Mouse (Mus musculus) heart, adult 2 months (tissue): ENCODE results near the gene Gm21188.
"Not testable (repeated sequence)": the region's sequence is repeated elsewhere in the genome, so short reads cannot be mapped to it uniquely, and the experiment has no call there.

ENCODE experiments used
- CTCF ChIP-seq: fragments of 200-600 bp; IDR thresholded peaks from 2 replicates; pipeline ENCODE4 v1.8.1; 2022; ENCODE audit warnings: antibody characterized with exemption, mild to moderate bottlenecking, moderate library complexity
- EP300 ChIP-seq: fragments of 200-500 bp; IDR thresholded peaks from 2 replicates; pipeline ENCODE4 v1.6.1; 2011; ENCODE audit warnings: low read depth, low read length, control low read depth; ENCODE audit not compliant: insufficient read depth

DNA sequence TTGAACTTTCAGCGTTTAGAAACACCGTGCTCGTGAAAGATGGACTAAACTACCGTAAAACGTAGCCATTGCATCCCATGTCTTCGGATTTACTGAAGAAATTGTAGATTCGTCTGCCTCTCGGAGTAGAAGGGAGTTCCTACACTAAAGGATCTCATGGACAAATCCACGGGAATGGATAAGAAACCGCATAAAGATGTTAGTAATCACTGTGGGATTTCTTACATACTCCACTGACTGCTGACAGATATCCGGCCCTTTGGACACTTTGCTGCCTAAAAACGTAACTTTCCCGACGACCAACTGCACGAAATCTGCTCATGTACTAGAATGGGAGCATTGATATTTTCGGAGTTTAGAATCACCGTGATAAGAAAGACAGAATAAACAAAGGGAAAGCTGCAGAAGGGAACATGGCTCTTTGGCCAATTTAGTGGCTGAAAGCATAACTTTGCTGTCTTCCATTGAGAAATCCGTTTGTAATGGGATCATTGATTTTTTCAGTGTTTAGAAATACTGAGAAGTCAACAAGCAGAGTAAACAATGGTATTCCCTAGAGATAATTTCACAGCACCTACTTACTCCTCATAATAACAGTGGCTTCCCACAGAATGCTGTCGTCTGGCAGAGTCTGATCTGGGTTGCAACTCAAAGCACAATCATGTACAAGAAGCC, 18.3 kb downstream of the Gm21188 start:
- not testable (repeated sequence) for TF ChIP-seq CTCF, EP300
